Mouse (Mus musculus): ENCODE measurements around the gene Fance. TPM values are rescaled to one million over a fixed set of nuclear protein-coding genes. Genes with fewer than 3 reads are reported as not detected.

Fance gene
- 10 to 100 TPM in 1 of 4 experiments, 1 to 10 TPM in 3; 9.0 to 14.3 (median 9.3) TPM for total RNA-seq (2022)

DNA sequence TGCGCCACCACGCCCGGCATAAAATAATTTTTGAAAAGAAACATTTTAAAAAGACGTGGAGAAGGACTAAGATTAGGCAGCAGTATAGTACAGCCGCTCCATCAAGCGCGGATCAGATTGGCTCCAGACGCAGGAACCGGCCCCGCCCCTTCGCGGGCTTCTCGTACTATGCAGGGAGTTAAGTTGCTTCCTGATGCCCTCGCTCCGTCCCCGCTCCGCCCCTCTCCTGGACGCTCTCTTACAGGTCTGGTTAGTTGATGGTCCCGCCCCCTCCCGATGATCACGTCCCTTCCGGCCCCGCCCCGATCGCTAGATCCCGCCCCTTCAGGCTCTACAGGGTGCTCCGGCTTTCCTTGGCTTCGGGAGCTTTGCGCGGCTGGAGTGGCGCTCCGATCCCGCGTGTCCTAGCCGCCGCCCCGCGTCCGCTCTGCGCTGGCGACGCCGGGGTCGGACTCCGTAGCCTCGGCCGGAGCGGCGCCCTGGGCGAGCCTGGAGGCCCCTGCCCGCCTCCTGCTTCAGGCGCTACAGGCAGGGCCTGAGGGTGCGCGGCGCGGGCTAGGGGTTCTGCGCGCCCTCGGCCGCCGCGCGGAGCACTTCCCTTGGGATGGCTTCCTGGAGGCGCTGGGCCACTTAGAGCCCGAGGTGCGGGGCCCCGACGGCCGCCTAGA lies at the start of gene Fance:
Gene Fance (plus strand): TSS at position 308 of the 668 bp plus-strand sequence.
- DNase-seq (ENCODE audit: low spot score in 2 of 2) = peak; percentile 95 to 96

GRCm38 (mm10) chr17:28267251-28267650 lies 46.1 kb upstream of the Fance start:
- DNase-seq (ENCODE audit: low spot score in 2 of 2) = no peak

DNA sequence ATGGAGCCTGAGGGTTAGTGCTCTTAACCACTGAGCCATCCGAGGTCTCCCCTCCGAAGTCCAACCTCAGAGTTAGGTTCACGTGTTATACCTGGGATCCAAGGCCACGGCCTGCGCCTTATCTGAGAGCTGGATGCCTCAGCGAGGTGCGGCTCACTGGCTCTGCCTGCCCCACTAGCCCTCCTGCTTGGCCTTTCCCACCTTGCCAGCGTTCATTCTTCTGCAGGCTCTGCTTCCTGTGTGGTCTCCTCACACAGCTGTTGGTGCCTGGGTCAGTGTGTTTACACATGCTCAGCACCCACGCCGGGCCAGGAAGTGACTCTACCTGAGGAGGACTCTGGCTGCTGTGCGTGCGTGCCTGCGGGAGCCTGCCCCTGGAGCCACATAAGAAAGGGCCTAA lies 43.2 kb upstream of the Fance start:
- no peak for DNase-seq (ENCODE audit: low spot score in 2 of 2)

- DNase-seq (ENCODE audit: low spot score in 2 of 2) = no peak
These were observed 41.6 kb upstream of the Fance start for GRCm38 (mm10) chr17:28271537-28272266.

DNA sequence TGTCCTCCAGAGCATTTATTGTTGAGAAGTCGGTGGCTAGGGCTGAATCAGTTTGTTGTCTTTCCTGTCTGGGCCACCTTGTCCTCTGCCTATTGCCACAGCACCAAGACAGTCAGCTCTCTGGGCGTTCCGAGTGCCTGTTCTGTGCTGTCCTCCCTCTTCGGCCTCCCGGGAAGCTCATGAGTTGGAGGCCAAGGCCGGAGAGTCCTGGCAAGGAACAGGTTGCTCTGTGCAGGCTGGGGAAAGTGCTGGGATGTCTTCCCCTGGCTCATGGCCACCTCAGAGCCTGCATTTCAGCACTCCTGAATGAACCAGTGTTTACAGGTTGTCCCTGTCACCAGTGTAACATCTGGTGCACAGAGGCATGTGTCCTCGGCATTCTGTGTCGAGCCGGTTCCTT lies 41.0 kb upstream of the Fance start:
- DNase-seq (ENCODE audit: low spot score in 2 of 2) = no peak

DNA sequence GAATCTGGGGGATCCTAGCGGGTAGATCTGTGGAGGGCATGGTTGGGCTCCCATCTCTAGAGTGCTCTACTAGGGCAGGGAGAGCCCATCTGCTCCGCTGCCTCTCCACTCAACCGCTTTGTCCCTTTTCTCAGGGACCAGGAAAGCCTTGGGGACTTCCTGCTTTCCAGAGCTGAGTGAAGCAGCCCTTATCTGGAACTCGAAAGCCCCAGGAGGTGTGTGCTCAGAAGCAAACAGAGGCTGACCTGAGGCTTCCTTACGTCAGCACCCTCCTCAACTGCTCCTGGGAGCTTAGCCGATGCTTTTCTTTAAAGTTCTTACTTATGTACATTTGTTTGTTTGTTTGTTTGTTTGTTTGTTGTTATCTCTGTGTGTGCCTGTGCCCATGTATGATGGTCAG lies 40.5 kb upstream of the Fance start:
- DNase-seq (ENCODE audit: low spot score in 2 of 2) = no peak

- DNase-seq (ENCODE audit: low spot score in 2 of 2) = no peak
These were observed 38.6 kb upstream of the Fance start for GRCm38 (mm10) chr17:28274739-28275138.

DNA sequence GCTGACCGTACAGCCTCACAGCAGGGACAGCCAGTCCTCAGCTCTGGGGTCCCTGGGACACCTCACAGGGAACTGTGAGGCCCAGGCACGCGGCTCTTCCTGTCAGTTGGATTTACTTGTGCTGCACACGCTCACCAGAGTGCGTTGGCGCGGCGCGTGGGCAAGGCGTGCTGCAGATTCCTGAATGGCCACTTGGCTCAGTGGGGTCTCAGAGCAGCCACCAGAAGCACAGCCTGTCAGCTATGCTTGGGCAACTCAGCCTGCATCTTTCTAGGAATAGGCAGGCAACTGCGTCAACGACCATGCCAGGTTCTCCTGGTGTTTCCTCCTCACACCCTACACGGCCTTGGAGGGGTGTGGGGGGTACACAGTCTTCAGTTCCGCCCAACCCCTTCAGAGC lies 36.1 kb upstream of the Fance start:
- DNase-seq (ENCODE audit: low spot score in 2 of 2) = no peak

GRCm38 (mm10) chr17:28277721-28278120 lies 35.6 kb upstream of the Fance start:
- no peak for DNase-seq (ENCODE audit: low spot score in 2 of 2)

- no peak for DNase-seq (ENCODE audit: low spot score in 2 of 2)
These were observed 35.2 kb upstream of the Fance start for GRCm38 (mm10) chr17:28278156-28278555.

DNA sequence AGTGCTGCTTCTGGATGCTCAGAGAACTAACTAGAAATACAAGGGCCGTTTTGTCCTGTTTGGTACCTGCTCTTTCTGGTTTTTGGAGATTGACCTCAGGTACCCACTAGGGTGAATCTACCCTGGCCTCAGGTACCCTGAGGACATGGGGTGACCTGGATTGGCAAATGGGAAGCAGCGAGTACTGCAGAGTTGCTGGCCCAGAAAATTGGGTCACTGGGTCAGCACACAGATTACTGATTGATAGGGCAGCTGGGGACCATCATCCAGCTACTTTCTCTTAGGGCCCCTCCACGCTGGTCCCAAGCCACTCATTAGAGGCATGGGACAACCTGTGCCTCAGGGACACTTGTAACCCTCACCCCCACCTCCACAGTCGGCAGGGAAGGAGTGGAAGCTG lies 34.1 kb upstream of the Fance start:
- DNase-seq (ENCODE audit: low spot score in 2 of 2) = no peak

DNA sequence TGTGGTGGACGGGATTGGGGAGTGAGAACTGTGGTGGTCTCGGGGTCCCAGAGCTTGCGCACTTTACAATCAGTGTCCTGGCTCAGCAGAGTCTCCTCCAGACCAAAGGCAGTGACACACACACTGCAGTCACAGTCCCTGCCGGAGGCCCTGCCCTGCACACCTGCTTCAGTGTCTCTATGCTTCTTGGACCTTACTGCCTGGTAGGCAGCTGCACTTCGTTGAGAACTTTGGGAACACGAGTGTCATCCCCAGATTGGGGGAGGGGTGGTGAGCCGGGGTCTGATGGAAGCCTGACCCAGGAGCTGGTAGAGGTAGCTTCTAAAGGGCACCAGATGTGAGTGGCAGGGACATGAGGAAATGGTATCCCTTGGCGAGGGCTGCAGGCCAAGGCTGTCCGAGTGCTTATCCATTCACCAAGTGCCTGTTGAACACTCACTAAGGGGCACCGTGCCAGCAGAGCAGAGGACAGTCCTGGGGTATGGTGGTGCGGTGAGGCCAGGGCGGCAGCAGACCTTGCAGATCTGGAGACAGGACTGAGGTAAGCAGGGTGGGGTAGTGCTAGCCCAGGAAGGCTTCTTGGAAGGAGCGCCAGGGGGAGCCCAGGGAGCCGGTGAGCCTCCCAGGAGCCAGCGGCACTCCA lies 33.4 kb upstream of the Fance start:
- peak; percentile 72 to 83 for DNase-seq (ENCODE audit: low spot score in 2 of 2)

- DNase-seq (ENCODE audit: low spot score in 2 of 2) = no peak
These were observed 32.9 kb upstream of the Fance start for GRCm38 (mm10) chr17:28280423-28280800.

- DNase-seq (ENCODE audit: low spot score in 2 of 2) = no peak
These were observed 32.4 kb upstream of the Fance start for GRCm38 (mm10) chr17:28280831-28281377.

DNA sequence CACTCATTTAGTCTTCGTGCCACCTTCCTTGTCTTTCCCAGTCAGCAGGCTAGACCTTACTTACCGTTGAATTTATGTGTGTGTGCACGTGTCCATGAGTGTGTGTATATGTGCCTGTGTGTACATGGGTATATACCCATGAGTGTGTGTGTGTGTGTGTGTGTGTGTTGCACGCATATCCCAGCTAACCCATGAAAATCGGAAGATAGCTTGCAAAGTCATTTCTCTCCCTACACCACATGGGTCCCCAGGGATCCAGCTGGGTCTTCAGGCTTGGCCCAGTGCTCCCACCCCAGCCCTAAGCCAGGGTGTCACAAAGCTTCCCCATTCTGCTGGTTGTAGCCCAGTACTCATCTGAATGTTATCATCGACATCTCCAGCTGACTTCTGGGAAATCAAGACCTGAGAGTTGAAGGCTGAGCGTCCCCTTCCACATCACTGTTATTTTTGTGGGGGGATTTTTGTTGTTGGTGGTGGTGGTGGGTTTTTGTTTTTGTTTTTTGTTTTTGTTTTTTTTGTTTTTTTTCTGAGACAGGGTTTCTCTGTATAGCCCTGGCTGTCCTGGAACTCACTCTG lies 31.4 kb upstream of the Fance start:
- no peak for DNase-seq (ENCODE audit: low spot score in 2 of 2)

- no peak for DNase-seq (ENCODE audit: low spot score in 2 of 2)
These were observed 30.1 kb upstream of the Fance start for GRCm38 (mm10) chr17:28283199-28283598.

GRCm38 (mm10) chr17:28286133-28286532 lies 27.2 kb upstream of the Fance start:
- no peak for DNase-seq (ENCODE audit: low spot score in 2 of 2)

DNA sequence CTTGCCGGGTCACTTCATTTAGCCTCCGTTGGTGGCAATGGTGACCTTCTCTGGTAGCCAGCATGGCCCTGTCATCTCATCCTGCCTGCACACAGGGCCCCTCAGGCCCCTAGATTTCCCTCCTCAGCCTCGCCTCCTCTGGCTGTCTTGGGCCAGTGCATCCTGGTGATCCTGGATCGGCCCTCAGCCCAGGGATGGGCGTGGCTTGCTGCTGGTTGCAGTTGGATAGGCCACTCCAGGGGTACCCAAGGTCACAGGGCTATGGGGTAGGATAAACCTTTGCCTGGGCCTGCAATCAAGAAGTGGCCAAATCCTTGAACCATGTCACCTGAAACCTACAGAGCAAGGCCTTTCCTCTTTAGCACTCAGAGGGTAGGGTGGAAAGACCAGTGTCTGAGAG lies 26.4 kb upstream of the Fance start:
- DNase-seq (ENCODE audit: low spot score in 2 of 2) = no peak

DNA sequence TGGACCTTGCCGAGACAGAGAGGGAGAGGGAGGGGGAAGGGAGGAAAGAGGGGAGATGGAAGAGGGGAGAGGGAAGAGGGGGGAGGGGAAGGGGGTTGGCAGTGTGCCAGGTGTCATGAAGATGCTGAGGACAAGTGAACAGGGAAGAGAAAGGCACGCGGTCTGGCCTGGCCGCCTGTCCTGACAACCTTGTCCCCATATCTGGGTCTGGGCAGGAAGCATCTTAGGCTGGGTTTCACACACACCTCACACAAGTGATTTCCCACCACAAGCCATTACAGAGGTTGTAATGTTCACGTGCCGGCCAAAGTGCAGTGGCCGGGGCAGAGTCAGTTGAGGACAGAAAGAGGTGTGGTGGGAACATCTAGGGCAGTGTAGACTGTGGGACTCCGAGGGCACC lies 25.7 kb upstream of the Fance start:
- no peak for DNase-seq (ENCODE audit: low spot score in 2 of 2)

- DNase-seq (ENCODE audit: low spot score in 2 of 2) = no peak
These were observed 25.3 kb upstream of the Fance start for GRCm38 (mm10) chr17:28287980-28288379.

DNA sequence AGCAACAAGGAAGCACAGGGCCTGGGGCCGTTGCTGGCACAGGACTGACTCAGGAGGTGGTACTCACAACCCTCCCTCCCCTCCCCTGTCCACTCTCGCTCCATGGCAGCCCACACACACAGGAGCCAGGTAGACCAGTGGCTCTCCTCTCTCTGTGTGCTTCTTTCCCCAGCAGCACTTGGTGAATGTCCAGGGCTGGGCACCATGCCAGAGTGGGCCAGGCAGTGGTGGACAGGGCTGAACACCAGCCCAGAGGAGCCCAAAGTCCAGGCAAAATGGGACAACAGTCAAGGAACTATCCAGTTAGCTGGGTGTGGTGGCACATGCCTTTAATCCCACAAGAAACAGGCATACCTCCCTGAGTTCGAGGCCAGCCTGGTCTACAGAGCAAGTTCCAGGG lies 23.1 kb upstream of the Fance start:
- no peak for DNase-seq (ENCODE audit: low spot score in 2 of 2)

DNA sequence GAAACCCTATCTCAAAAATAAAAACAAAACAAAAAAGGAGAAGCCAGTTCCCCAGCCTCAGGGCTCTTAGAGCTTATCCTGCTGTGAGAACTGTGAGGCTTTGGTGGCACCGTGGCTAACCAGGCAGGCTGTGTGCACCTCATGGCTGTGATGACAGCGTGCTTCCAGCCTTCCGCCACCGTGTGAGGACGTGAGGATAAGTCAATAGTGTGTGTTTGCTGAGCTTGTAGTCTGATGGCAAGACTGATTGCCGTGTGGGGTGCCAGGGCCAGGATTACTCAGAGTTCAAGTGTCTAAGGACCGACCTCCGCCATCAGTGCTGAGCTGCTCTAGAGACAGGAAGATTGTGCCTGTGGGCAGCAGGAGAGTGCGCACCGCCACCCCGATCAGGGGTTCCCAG lies 22.6 kb upstream of the Fance start:
- no peak for DNase-seq (ENCODE audit: low spot score in 2 of 2)
